Mouse (Mus musculus) megakaryocyte, adult 5-6 weeks (primary cell): ENCODE data around the gene Ddx39. TPM values are rescaled to one million over a fixed set of nuclear protein-coding genes. Genes with fewer than 3 reads are reported as not detected.

Experiments used
- ATAC-seq: 2 replicates; pipeline ENCODE4 v1.8.0; 2016; ENCODE audit warnings: mild to moderate bottlenecking, inconsistent platforms; ENCODE audit not compliant: poor library complexity, severe bottlenecking
- total RNA-seq, 2 experiments: library from RNA; stranded (forward) in 1 of 2; stranded (reverse) in 1 of 2; fragments of 153-499, 151-499 nt in 1 of 2; fragments of 221-1000, 200-1000 nt in 1 of 2; gene quantifications; 2 replicates each; pipeline versions ENCODE4 v1.2.3 to v1.2.4; 2015 to 2017

Ddx39 gene
- total RNA-seq, 2 experiments from 2014 or later = 67.7 to 77.4 TPM

DNA sequence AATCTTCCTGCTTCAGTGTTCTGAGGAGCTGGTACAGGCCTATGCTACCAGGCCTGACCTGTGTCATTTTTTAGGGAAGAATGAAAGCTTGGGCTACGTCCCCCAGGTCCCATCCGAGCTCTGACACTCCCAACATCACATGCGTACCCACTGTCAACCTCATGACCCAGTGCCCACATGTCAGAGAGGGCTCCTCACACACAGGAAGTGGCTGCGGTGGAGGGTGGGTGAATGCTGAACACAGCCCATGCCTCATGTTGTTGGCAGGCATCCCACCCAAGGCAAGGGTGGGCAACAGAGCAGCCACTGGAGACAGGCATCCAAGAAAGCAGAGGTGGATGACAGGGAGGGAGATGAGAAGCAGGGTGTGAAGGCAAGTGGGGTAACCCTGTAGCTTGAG, 21.7 kb downstream of the Ddx39 start:
- ATAC-seq = peak; percentile 10; the same call in 1 of the 2 replicates

GRCm38 (mm10) chr8:83737346-83737745, 22.4 kb downstream of the Ddx39 start:
- no peak for ATAC-seq

DNA sequence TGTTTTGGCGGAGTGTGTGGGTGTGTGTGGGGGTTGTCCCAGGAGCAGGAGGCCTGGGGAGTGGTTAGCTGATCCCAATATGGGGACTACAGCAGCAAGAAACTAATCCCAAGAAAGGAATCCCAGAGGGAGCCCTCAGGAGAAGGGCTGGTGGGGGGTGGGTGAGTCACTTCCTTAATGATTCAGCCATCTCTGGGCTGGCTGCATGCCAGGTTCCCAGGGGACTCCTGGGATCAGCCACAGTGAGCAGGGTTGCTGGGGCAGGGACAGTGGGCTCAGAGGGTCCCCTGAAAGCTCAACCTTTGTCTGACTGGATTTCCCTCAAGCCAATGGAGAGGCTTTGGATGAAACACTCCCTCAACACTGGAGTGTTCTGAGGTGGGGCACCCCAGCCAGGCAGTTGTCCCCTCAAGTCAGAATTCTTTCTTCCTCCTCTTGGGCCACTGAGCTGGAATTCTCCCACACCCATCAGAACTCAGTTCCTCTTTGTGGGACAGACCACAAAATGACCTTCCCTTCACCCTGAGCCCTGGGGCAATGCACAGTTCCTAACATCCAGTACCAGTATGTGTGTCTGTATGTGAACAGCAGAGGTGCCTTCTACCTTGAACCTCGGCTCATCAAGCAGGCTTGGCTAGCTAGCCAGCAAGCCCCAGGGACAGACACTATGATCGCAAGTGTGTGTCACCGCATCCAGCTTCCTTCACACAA, 23.0 kb downstream of the Ddx39 start:
- peak; percentile 39 for ATAC-seq

DNA sequence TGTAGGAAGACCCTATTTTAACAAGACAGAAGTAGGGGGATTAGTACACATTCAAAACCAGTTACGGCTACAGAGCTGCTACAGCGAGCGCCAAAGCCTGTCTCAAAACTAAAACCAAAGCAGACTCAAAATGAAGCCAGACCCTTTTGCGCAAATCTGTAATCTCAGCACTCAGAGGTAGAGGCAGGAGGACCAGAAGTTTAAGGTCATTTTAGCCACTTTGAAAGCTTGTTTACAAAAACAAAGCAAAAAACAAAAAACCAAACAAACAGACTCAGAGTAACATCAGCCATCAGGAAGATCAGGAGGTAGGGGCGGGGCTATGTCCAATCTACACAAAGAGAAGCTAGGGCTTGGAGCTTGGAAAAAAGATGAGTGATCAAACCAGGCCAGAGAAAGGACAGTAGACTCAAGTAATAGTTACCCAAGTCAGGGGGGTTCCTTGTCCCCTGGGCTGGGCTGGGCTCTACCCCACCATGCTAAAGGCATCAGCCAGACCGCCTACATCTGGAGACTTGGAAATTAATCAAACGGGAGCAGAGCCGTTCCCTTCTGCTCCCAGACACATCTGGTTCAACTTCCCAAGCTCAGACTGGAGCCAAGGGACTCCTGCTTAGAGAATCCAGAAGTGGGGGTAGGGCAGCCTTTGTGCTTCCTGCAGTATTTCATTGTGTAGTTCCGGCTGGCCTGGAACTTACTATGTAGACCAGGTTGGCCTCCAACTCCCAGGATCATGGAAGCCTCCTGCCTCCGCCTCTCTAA, 24.2 kb downstream of the Ddx39 start:
- no peak for ATAC-seq

DNA sequence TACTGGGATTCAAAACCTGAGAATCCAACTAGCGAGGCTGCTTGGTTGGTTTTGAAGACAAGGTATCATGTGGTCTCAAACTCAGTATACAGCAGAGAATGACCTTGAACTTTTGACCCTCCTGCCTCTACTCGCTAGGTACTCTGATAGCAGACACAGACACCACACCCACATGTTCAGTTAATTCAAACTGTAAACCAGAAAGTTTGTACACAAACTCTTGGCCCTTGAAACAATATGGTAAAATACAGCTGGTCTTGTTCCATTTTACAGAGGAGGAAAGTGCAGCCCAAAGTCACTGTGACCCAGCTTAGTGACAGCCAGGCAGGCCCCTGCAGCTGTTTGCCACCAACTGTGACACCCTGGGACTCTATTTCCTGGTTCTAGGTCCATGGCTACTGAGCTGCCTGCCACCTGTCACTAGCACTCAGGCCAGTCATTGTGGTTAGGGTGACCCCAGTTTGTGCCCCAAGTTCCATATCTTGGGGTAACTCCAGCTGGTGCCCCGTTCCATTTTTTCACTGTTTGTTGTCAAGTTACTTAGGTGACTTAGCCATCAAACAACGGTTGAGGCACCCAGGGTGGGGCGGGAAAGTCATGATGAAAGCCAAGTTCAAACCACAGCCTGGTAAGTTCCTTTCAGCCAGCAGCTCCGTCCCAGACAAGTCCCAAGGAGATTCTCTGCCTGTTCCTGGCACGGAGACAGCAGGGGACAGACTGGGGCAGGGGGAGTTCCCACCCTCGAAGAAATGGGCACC, 24.9 kb downstream of the Ddx39 start:
- ATAC-seq = peak; percentile 51

- ATAC-seq = no peak
Observed at GRCm38 (mm10) chr8:83740586-83740975, 25.6 kb downstream of the Ddx39 start.

DNA sequence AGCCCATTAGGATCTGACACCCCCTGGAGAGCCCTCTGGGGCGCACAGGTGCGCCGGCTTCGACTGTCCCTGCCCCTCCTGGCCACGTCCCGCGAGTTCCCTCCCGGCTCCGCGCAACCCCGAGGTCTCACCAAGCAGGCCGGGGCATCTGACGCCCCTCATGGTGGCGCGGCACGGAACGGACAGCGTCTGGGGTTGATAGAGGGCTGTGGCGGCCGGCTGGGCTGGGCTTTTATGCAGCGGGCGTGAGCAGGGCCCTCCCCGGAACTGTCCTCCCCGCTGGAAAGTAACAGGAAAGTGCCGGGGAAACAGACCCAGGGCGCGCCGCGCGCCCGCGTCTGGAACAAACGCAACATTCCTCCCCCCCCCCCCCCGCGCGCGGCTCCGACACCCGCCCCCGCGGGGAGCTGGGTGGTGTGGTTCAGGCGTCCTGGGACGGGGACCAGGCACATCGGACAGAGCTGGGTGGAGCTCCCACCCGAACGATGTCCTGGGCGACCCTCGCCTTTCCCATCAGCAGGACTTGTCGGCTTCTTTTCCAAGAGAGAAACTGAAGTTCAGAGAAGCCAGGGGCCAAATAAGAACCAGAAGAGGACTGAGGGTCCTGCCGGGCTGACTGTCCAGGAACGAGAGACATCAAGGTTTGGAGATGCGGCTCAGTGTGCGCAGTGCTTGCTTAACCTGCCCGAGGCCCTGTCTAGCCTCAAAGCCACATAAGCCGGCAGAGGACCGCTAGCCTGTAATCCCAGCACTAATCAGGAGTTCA, 26.2 kb downstream of the Ddx39 start, which contains the start of gene Adgre5:
TSS of gene Adgre5 (minus strand) at position 351 of the 766 bp plus-strand sequence.
- ATAC-seq = peak; percentile 38

DNA sequence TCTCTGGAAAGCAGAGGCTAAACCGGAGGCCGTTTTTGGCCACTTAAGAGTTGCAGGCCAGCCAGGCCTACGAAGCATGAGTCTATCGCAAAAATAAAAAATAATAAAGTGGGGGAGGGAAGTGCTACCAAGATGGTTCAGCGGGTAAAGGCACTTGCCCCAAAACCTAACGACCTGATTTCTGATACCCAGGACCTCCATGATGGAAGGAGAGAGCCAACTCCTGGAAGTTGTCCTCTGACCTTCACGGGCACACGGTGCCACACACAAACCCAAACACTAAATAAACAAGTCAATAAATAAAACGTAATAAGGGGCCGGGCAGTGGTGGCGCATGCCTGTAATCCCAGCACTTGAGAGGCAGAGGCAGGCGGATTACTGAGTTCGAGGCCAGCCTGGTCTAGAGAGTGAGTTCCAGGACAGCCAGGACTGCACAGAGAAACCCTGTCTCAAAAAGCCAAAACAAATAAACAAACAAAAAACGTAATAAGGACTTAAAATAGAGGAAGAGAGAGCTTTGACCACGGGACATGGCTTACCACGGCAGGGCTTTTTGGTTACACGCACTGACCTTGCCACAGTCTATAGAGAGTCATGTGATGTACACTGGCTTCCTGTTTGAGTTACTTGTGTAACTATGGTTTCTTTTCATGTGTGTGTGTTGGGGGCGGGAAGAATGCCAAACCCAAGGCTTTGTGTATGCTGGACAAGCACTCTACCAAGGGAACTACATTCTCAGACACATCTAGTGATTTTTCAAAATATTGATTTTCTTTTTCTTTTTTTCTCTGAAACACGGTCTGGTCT, 27.1 kb downstream of the Ddx39 start:
- ATAC-seq = peak; percentile 64

DNA sequence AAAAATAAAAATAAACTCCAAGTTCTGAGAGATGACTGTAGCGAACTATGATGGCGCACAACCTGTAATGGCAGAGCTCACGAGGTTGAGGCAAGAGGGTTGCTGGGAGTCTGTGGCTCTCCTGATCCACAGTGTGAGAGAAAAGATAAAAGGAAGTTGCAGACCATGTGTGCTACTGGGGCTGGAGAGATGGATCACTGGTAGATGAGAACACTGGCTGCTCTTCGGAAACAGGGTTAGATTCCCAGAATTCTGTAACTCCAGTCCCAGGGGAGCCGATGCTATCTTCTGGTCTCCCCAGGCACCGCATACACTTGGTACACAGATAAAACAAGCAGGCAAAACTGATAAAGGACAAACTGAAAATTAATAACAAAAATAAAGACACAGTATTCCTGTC, 28.0 kb downstream of the Ddx39 start:
- no peak for ATAC-seq

DNA sequence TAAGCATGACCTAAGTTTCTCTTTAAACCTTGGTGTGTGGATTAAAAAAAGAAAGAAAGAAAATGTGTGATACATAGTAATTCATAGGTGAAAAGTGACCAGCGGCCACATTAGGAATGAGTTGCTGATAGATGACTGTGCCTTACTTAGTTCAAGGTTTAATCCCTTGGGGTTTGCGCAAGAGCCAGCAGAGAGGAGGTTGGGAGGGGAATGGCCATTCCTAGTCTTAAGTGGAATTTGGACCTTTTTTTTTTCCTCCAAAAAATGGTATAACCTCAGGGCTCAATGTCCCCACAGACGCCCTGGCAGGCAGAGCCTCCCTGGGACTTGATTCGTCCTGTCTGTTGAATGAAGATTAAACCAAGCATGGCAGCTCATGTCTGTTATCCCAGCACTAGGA, 29.1 kb downstream of the Ddx39 start:
- no peak for ATAC-seq

DNA sequence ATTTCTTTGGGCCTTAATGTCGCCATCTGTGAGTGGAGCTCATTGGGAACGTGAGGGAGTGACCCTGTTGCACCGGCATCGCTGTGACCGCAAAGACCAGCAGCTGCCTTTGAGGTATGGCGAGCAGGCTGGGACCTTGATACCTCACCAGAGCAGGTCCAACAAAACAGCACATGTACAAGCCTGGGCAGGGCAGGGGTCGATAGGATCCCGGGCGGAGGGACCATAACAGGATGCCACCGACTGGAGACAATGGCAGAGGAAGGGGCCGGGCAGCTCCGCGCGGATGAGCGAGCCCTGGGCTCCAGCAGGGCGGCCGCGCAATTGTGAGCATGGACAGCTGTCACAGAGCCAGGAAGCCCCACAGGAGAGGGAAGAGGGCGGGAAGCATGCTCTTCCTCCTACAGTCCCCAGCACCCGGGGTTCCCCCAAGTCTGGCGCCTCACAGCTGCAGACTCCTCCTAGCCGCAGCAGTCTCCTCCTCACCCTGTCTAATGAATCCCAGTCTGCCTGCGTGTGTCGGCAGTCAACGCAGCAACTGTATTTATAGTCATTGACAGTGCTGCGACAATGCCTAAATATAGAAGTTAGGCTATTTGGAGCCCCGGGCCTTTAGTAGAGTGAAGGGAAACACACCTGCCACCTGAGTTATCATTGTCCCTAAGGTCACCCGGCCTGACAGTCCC, 32.8 kb downstream of the Ddx39 start:
- peak; percentile 67 for ATAC-seq

DNA sequence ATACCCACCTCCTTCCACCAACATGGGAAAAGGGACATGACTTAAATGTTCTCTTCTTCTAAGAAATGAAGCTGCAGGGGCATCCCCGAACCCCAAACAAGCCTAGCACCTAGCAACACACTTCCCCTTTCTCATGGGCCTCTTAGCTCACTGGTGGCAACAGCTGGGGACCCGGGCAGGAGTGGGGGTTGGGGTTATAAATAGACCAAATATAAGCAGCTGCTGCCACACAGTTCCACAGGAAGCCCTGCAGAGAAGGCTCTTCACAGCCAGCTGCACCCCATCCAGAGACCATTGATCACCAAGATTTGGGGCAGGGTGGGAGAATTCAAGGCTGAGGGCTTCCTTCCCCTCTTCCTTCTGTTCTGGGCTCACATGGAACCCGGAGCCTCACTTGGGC, 33.7 kb downstream of the Ddx39 start:
- ATAC-seq = peak; percentile 86

GRCm38 (mm10) chr8:83749265-83749664, 34.3 kb downstream of the Ddx39 start:
- no peak for ATAC-seq

DNA sequence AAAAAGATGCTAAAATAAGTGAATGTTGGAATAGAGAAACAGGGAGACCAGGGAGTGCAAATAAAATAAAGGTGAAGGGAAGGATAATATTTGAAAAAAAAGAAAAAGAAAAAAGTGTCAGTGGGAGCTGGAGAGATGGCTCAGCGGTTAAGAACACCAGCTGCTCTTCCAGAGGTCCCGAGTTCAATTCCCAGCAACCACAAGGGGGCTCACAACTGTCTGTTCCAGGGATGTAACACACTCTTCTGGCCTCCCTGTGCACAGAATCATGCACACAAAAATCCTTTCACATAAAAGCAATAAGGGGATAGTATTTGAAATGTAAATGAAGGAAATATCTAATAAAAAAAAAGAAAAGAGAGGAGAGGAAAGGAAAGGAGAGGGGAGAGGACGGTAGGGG, 39.2 kb downstream of the Ddx39 start:
- no peak for ATAC-seq

GRCm38 (mm10) chr8:83756273-83756672, 41.3 kb downstream of the Ddx39 start:
- no peak for ATAC-seq

GRCm38 (mm10) chr8:83757084-83757607, 42.2 kb downstream of the Ddx39 start:
- ATAC-seq = no peak

- ATAC-seq = peak; percentile 54; the same call in 1 of the 2 replicates
Observed at GRCm38 (mm10) chr8:83758298-83758697, 43.3 kb downstream of the Ddx39 start.

DNA sequence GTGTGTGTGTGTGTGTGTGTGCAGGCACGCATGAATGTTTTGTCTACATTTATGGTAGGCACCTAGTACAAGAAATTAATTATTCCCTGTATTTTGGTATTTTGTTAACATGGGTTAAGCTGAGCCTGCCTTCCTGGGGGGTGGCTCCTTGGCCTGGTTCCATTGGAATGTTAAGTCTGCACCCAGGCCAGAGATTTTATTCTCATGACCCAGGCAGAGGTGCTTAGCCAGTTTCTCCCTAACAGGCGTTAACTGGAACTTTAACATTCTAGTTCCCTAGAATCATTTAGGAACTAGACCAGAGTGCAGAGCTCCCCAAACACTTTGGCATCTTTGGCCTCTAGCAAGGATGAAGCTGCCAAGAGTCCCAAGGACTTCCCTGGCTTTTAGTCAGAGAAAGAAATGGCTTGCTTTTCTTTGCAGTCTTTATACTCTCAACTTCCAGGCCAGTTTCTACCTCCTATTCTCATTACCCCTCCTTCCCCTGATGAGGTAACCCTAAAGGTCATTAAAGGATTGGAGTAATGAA, 44.3 kb downstream of the Ddx39 start:
- ATAC-seq = no peak

DNA sequence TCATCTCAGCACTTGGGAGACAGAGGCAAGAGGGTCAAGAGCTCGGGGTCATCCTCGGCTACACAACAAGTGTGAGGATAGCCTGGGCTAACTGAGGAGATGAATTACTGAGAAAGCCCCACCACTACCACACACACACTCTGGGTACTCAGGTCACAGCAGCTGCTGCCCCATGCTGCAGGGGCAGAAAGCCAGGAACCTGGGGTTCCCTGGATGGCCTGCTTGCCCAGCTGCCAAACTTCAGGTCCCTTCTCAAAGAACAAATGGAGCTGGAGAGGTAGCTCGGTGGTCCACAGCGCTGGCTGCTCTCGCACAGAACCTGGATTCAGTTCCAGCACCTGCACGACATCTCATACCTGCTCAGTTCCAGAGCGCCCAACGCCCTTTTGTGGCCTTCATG, 49.1 kb downstream of the Ddx39 start:
- no peak for ATAC-seq
